Mouse (Mus musculus) liver, adult 10 weeks (tissue): ENCODE measurements around the gene Dnah6. TPM values are rescaled to one million over a fixed set of nuclear protein-coding genes. Genes with fewer than 3 reads are reported as not detected.

Experiments used
- polyA plus RNA-seq: library from polyadenylated mRNA; stranded (reverse); fragments of 350-450 nt; fragmentation: Illumina TruSeq; extraction: RNeasy Lipid Tissue Mini Kit (QIAGEN cat#74804); gene quantifications from one replicate; pipeline ENCODE4 v1.2.3, GENCODE M21; 2014; ENCODE audit warnings: low read depth, low replicate concordance

Gene Dnah6
- not detected for polyA plus RNA-seq

DNA sequence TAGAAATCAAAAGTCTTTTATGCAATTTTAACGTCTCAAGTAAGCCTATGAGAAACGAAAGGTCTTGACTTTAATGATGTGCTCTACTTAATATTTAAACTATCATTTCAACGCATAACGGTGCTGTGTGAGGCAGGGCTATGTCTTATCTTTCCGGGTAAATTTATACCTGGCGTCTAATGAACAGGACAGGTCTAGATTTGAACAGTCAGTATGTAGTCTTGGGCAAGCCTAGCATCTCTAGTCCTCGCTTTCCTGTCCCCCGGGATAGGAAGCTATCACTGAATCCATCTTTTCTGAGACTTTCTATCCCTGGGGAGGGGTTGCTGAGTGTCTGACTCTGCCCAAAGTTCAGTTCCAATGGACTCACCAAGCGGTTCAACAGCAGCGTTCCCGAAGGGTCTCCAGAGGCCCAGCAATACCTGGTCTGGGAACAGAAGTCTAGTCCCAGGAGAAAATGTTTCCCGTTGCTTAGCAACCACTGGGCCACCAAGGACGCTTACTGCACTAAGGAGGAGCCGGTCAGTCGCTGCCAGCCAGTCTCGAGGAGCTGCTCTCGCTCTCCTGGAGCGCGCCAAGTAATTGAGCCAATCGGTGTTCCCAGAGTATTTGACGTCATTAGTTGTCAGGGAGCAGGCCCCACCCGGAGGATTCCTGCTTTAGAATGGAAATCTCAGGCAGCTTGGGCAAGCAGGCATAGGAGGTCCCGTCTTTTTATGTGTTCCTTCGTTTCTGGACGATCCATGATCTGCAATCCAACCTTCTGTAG, at the start of gene Dnah6:
Dnah6 (minus strand) TSS at position 463 of the 769 bp plus-strand sequence.

DNA sequence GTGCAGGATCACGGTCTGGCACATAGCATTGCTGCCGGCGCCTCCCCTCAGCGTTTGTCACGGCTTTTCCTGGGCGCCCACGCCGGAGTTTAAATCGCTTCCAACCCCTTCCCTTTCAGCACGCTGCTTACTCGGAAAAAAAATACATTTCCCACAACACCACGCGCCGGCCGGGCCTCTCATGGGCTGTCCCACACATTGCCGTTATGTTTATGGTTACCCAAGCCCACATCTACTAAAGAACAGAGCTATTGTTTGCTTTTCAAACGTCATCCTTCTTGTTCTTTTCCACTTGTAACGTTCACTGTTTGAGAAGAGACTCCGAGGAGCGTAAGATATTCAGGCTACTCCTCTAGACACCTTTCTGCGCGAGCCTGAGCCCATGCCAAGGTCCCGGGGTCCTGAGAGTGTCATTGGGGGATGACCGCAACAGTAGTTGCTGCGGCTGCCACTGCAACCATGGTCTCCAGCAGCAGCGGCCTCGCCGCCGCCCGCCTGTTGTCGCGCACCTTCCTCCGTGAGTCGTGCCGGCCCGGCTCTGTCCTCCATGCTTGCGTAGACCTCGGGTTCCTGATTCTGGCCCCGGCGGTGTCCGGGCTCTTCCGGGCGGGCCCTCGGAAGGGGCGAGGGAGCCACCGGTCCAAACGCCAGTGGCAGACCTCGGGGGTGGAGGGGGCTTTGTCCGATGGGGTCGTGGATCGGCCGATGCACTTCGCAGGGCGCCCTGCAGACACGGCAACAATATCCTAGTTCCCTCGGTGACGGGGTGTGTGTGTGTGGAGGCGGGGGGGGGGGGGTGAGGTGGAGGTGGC, 27.0 kb upstream of the Dnah6 start, which contains the start of gene Suclg1:
Suclg1 (plus strand) TSS at position 146 of the 812 bp plus-strand sequence.

Other genes starting within 250 kb of the Dnah6 start
- gene Suclg1, start 26.7 kb upstream of the Dnah6 start, polyA plus RNA-seq: 233 TPM
- not detected for gene 4931417E11Rik, start 248.0 kb upstream of the Dnah6 start, polyA plus RNA-seq